Mouse (Mus musculus) lung, embryonic 16.5 days (tissue): Measurements from ENCODE around the gene A930018P22Rik. TPM values are rescaled to one million over a fixed set of nuclear protein-coding genes. Genes with fewer than 3 reads are reported as not detected.

Experiments used
- ATAC-seq: fragments of 200-750 bp; cut with Nextera tagmentation; 2 replicates; pipeline ENCODE4 v1.8.0; 2017; ENCODE audit warnings: low read depth, mild to moderate bottlenecking, moderate library complexity
- H3K27ac ChIP-seq: fragments of 300-500 bp; sonication (generic); 2 replicates; pipeline ENCODE4 v1.5.1; 2014; ENCODE audit warnings: mild to moderate bottlenecking, control low read depth, low read length
- H3K27me3 ChIP-seq: fragments of 300-500 bp; sonication (generic); 2 replicates; pipeline ENCODE4 v1.6.1; 2014; ENCODE audit warnings: low read depth, low read length, mixed read lengths; ENCODE audit not compliant: control insufficient read depth, insufficient read depth
- H3K36me3 ChIP-seq: fragments of 300-500 bp; sonication (generic); 2 replicates; pipeline ENCODE4 v1.6.1; 2014; ENCODE audit warnings: low read length; ENCODE audit not compliant: control insufficient read depth, insufficient read depth
- H3K4me1 ChIP-seq: fragments of 300-500 bp; sonication (generic); replicated peaks from 2 replicates; pipeline ENCODE4 v1.6.1; 2014; ENCODE audit warnings: low read length, mixed read lengths; ENCODE audit not compliant: control insufficient read depth, insufficient read depth
- H3K4me2 ChIP-seq: fragments of 300-500 bp; sonication (generic); 2 replicates; pipeline ENCODE4 v1.6.1; 2014; ENCODE audit warnings: low read depth, low read length, control low read depth
- H3K4me3 ChIP-seq: fragments of 300-500 bp; sonication (generic); 2 replicates; pipeline ENCODE4 v1.5.1; 2014; ENCODE audit warnings: mild to moderate bottlenecking, low read length, control low read depth
- H3K9ac ChIP-seq: fragments of 300-500 bp; sonication (generic); 2 replicates; pipeline ENCODE4 v1.6.1; 2014; ENCODE audit warnings: low read length, control low read depth
- H3K9me3 ChIP-seq: fragments of 300-500 bp; sonication (generic); 2 replicates; pipeline ENCODE4 v1.6.1; 2016; ENCODE audit warnings: low read length; ENCODE audit not compliant: control insufficient read depth
- WGBS: fragments of 180-500 bp; shearing (Covaris S2); extraction: QIAGEN DNeasy Blood & Tissue Kit; methylation state at CpG from one replicate; pipeline ENCODE4 v1.1.7; 2014; 5-methylcytosine and 5-hydroxymethylcytosine counted together
- polyA plus RNA-seq: library from polyadenylated mRNA; unstranded; fragments of >200 nt; fragmentation: Nextera tagmentation; extraction: Ambion mirVana; gene quantifications from 2 replicates; pipeline ENCODE4 v1.2.1, GENCODE M21; 2015

Gene A930018P22Rik
- polyA plus RNA-seq, 1 experiment from 2014 or later, result not detected

DNA sequence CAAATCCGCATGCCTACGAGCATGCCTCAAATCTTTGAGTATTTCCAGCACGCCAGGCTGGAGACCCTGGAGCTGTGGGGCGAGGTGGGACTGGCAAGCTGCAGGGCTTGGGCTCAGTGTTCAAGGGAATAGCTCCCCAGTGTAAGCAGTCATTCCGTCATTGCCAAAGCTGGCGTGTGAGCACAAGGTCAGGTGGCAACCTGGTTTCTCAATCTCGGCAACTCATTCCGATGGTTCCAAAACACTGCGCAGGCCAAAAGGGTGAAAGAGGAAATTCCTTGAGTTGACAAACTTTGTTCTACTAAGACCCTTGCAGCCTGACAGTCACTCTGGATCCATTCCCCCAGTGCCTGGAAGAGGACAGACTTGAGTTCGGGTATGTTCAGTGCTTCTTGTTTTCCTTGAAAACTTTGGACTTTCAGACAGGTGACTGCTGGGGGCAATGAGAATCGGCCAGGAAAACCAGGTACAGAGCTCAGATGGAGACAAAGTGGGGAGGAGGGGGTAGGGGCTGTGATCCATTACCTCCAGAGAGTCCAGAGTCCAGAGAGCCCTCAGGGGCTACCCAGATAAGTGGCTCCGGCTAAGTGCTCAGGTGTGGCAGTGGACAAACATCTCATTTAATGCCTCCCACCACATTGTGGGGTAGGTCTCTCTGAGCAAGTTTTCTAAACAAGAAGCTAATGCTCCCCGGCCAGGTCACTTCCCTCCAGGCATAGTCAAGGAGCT is 6.4 kb downstream of the A930018P22Rik start:
- Histone ChIP-seq H3K4me1 (no peaks in the 10 kb centered on the region), H3K9me3 (no peaks in the 10 kb centered on the region), H3K36me3 (no peaks in the 10 kb centered on the region), H3K27ac (no peak overlapping the region), H3K9ac (no peak overlapping the region), H3K4me3 (no peak overlapping the region), H3K4me2 (no peak overlapping the region), H3K27me3 (no peaks in the 10 kb centered on the region; the same call in 1 of the 2 replicates)
- ATAC-seq, result no peak
- WGBS, result 69% methylated on average over 13 of the region's 13 CpGs

DNA sequence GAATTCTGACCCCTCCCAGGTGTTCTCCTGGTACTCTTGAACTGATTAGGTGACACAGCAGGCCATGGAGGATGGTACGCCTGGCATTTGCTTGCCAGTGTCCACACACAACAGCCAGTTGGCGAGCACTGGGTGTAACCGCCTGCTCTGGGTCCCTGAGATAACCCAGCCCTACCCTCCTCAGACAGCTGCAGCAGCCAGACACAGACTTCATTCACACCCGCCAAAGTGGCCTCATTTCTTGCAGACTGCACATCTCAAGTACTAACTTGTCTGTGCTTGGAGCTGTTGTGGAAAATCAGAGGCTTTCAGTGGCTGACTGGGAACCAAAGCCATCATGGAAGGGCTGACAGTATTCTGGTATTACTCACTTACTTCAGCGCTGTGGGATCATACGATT is 7.6 kb downstream of the A930018P22Rik start:
- no peak for ATAC-seq
- no peaks in the 10 kb centered on the region for H3K27me3 ChIP-seq
- H3K4me1 ChIP-seq, result no peaks in the 10 kb centered on the region
- 52% methylated on average over 6 of the region's 6 CpGs for WGBS
- H3K27ac ChIP-seq, result no peak overlapping the region
- H3K9ac ChIP-seq, result no peak overlapping the region
- no peak overlapping the region for H3K4me3 ChIP-seq
- H3K36me3 ChIP-seq, result no peaks in the 10 kb centered on the region
- no peaks in the 10 kb centered on the region for H3K9me3 ChIP-seq
- H3K4me2 ChIP-seq, result no peak overlapping the region

DNA sequence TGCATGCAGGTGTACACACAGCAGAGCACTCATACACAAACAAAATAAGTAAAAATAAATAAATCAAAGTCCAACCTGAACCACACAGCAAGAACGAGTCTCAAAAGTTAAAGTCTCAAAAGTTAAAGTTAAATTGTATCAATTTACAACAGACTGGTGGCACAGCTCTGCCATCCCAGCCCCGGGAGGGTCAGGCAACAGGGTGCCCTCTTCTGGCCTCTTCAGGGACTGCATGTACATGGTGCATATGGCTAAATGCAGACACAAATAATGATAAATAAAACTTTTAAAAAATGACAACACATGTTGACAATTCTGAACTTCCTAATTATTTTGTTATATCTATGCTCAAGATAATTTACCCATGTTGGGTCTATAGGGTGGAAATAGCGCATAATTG is 8.4 kb downstream of the A930018P22Rik start:
- H3K27me3 ChIP-seq, result no peaks in the 10 kb centered on the region
- H3K27ac ChIP-seq, result no peak overlapping the region
- ATAC-seq, result no peak
- no peak overlapping the region for H3K4me3 ChIP-seq
- WGBS, result 57% methylated on average over 3 of the region's 3 CpGs
- no peaks in the 10 kb centered on the region for H3K4me1 ChIP-seq
- no peaks in the 10 kb centered on the region for H3K9me3 ChIP-seq
- no peak overlapping the region for H3K4me2 ChIP-seq
- H3K9ac ChIP-seq, result no peak overlapping the region
- no peaks in the 10 kb centered on the region for H3K36me3 ChIP-seq

DNA sequence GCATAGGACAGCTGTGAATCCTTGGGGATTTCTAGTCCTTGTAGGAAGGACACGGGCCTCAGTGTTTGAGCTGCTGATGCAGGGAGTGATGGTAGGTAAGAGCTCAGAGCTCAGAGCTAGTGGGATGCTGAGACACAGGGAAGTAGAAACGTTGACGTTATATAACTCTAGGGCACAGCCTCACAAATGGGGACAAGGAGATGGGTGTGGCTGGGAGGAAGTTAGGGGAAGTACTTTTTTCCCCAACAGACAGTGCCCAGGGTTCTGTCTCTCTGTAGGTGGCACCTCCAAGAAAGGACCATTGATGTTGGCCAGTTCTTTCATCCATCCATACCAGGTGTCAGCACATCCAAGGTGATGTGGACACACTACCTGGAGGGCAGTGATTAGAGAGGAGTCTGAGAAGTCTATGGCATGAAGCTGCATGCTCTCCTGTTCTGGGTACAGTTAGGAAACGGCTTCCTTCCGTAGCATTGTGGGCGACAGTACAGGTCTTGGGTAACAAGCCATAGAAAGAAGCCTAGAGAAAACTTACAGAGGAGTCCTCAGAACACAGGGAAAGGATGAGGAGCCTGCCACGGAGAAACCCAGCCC is 9.8 kb downstream of the A930018P22Rik start:
- ATAC-seq, result no peak
- Histone ChIP-seq H3K36me3 (no peaks in the 10 kb centered on the region), H3K4me1 (no peaks in the 10 kb centered on the region), H3K9me3 (no peaks in the 10 kb centered on the region), H3K9ac (no peak overlapping the region), H3K27ac (no peak overlapping the region), H3K4me3 (no peak overlapping the region), H3K27me3 (no peaks in the 10 kb centered on the region), H3K4me2 (no peak overlapping the region)
- 68% methylated on average over 7 of the region's 7 CpGs for WGBS

DNA sequence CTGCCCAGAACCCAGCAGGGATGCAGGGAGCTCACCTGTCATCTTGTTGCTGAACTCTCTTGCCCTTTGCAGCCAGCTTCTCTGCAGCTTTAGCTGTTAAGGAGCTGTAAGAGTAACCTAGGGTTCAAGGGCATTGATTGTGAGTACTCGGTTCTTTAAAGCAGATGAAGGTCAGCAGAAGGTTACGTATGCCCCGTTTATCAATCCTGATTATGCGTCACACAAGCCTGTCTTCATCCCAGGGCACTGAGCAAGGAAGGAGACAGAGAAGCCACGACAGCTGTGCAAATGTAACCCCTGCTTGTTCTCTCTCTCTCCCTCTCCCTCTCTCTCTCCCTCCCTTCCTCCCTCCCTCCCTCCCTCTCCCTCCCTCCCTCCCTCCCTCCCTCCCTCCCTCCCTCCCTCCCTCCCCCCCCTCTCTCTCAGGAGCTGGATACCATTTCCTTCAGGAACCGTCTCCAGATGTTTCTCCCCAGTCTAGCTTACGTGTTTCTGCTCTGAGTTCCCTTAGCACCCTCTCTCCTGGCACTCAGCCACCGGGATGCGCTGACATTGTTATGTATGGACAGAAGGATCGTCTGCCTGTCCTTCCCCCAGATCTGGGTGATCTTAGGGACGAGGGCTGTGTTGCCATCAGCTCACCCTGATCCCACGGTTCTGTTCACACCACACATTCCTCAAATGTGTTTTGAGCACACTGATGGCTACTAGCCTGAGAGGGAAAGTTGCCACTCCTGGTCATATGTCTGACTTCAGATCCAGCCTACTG is 10.7 kb downstream of the A930018P22Rik start:
- no peak overlapping the region for H3K4me3 ChIP-seq
- no peak overlapping the region for H3K27ac ChIP-seq
- no peaks in the 10 kb centered on the region for H3K27me3 ChIP-seq
- WGBS, result 16% methylated on average over 11 of the region's 12 CpGs
- no peak for ATAC-seq
- no peaks in the 10 kb centered on the region for H3K9me3 ChIP-seq
- H3K9ac ChIP-seq, result no peak overlapping the region
- no peaks in the 10 kb centered on the region for H3K4me1 ChIP-seq
- H3K36me3 ChIP-seq, result no peaks in the 10 kb centered on the region
- no peak overlapping the region for H3K4me2 ChIP-seq

DNA sequence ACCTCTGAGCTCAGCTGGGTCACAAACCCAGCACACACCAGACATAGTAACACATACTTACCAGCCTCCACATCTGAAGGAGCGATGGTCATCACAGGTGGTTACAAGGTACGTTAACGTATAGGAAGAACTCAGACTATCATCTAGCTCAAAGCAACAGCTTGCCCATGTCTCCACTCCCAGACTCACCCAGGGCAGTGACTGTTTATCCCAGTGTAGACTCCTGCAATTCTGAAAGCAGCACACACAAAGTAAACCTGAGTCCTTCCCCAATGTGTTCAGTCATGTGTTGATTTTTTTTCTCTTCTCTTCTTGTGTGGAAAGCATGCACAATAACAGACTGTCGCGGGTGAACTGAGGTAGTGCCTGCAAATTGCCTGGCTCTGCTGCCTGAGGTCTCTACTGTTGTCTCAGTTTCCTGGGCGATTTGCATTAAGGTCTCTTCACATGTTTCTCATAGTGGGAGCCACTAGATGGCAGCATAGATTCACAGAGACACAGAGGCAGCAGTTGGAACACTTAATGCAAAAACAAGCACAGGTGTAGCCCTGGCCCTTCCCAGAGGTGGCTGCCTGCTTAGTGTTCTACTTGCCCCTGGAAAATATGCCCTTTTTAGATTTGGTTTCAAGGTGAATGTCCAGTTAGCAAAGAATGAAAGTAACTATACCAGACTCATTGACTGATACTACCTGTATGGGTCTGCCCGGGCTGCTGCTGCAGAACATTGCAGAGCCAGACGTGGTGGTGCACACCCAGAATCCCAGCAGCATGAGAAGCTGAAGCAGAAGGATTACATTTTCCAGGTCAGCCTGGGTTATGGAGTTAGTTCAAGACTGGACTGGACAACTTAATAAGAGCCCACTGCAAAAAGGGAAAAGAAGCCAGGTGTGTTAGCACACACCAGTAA is 11.8 kb downstream of the A930018P22Rik start:
- no peak overlapping the region for H3K27ac ChIP-seq
- peak; percentile 35; the same call in 1 of the 2 replicates for ATAC-seq
- H3K4me3 ChIP-seq, result no peak overlapping the region
- WGBS, result 39% methylated on average over 8 of the region's 8 CpGs
- no peak overlapping the region for H3K9ac ChIP-seq
- no peaks in the 10 kb centered on the region for H3K36me3 ChIP-seq
- no peaks in the 10 kb centered on the region for H3K4me1 ChIP-seq
- no peaks in the 10 kb centered on the region for H3K27me3 ChIP-seq
- H3K9me3 ChIP-seq, result no peaks in the 10 kb centered on the region; the same call in 1 of the 2 replicates
- H3K4me2 ChIP-seq, result no peak overlapping the region

DNA sequence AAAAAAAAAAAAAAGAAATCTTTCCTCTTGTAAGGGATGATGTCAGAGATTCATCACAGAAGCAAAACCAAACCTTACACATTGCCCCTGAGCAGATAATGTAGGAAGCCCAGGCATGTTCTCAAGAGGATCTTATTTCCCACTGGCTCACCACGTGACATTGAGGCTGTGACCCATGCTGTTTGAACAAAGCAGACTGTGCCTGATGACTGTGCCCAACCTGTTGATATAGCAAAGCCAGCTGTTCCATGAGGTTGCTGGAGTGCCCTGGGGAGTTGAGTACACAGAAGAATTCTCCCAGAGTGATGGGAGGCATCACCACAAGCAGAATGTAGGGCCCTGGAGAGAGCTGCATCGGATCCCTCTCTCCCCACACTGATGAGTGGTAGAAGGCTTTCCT is 13.4 kb downstream of the A930018P22Rik start:
- 44% methylated on average over 2 of the region's 2 CpGs for WGBS
- ATAC-seq, result no peak
- Histone ChIP-seq H3K4me3 (no peak overlapping the region), H3K27me3 (no peaks in the 10 kb centered on the region), H3K9me3 (no peaks in the 10 kb centered on the region; the same call in 1 of the 2 replicates), H3K9ac (no peak overlapping the region), H3K4me1 (no peaks in the 10 kb centered on the region), H3K36me3 (no peaks in the 10 kb centered on the region), H3K4me2 (no peak overlapping the region), H3K27ac (no peak overlapping the region)

DNA sequence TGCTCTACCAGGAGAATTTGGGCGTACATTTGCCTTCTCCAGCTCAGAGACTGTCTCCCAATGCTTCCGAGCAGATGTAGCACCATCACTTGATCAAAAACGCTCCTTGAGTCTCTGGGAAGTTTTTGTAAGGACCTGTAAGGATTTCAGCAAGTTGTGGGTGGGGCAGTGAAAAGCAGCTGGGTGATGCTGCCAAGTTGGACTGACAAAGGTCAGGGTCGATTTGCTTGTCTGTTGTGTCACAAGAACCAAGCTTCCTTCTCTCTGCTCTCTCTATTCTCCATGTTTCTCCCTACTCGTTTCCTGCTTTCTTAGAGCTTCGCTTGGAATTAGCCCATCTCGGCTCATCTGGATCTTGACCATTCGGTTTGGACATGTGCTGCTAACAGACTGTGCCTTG is 19.6 kb downstream of the A930018P22Rik start:
- Histone ChIP-seq H3K9me3 (no peaks in the 10 kb centered on the region; the same call in 1 of the 2 replicates), H3K27ac (no peak overlapping the region), H3K36me3 (no peaks in the 10 kb centered on the region), H3K27me3 (no peaks in the 10 kb centered on the region), H3K9ac (no peak overlapping the region), H3K4me2 (no peak overlapping the region), H3K4me3 (no peak overlapping the region), H3K4me1 (no peaks in the 10 kb centered on the region)
- 84% methylated on average over 8 of the region's 8 CpGs for WGBS
- ATAC-seq, result no peak
